Mouse (Mus musculus) ovary, postnatal 10 days (tissue): ENCODE results near the gene Cd160.

Source experiments
- DNase-seq: peaks from one replicate; pipeline ENCODE4 v3.0.0; 2022; ENCODE audit warnings: low spot score

Gene Cd160

DNA sequence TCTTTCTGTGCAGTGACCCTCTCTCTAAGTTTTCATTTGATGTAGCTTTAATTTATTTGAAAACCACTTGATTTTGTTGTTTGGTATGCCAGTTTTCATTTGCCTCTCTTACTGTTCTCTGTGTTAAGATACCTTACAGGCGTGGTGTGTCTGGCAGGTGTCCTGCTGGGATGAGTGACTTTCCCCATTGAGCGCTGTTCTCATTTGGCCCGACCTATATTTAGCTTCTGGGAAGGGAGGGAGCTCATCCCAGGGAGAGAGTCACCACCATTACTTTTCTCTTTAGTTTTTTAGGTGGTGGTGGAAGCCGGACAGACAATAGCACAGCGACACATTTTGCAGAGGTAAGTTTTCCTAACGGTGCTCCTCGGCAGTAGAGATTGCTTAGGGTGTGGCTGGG, 71.5 kb downstream of the Cd160 start:
- no peak for DNase-seq

DNA sequence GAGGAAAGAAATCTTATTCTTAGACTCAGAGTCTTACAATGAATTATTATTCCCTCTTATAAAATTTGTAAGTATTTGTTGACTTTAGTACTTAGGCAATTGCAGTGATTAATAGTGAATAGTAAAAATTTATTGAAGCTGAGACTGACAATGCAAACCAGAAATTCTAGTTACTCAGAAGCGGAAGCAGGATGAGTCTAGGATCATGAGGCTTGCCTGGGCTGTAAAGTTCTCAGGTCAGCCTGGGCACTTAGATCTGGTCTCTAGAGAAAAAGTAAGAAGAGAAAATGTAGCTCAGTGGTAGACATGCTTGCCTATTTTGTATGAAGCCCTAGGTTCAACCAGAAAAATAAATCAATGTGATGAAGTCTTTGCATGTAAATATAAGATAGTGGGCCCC, 73.2 kb downstream of the Cd160 start:
- no peak for DNase-seq
